Mouse (Mus musculus) midbrain, postnatal 0 days (tissue): ENCODE results near the gene Slc46a2. TPM values are rescaled to one million over a fixed set of nuclear protein-coding genes. Genes with fewer than 3 reads are reported as not detected.

Experiments
- ATAC-seq: fragments of 200-750 bp; cut with Nextera tagmentation; 2 replicates; pipeline ENCODE4 v1.8.0; 2017; ENCODE audit warnings: moderate number of reproducible peaks, mild to moderate bottlenecking, moderate TSS enrichment, moderate library complexity; ENCODE audit not compliant: low FRiP score
- DNase-seq: peaks from one replicate; pipeline ENCODE4 v3.0.0-alpha.2; 2015; ENCODE audit warnings: low spot score
- H3K27ac ChIP-seq: fragments of 300-500 bp; sonication (generic); 2 replicates; pipeline ENCODE4 v1.5.1; 2014; ENCODE audit warnings: low read depth, mild to moderate bottlenecking, low read length, mixed read lengths
- H3K27me3 ChIP-seq: fragments of 300-500 bp; sonication (generic); 2 replicates; pipeline ENCODE4 v1.6.1; 2014; ENCODE audit warnings: low read length, control low read depth, mixed read lengths; ENCODE audit not compliant: insufficient read depth
- H3K36me3 ChIP-seq: fragments of 300-500 bp; sonication (generic); 2 replicates; pipeline ENCODE4 v1.6.1; 2014; ENCODE audit warnings: low read length, control low read depth, mixed read lengths; ENCODE audit not compliant: insufficient read depth
- H3K4me1 ChIP-seq: fragments of 300-500 bp; sonication (generic); 2 replicates; pipeline ENCODE4 v1.6.1; 2014; ENCODE audit warnings: mild to moderate bottlenecking, control low read depth, antibody characterized with exemption, low read length, mixed read lengths; ENCODE audit not compliant: insufficient read depth
- H3K4me2 ChIP-seq: fragments of 300-500 bp; sonication (generic); 2 replicates; pipeline ENCODE4 v1.6.1; 2014; ENCODE audit warnings: low read depth, mild to moderate bottlenecking, low read length, mixed read lengths; ENCODE audit not compliant: poor library complexity, severe bottlenecking
- H3K4me3 ChIP-seq: fragments of 300-500 bp; sonication (generic); 2 replicates; pipeline ENCODE4 v1.5.1; 2014; ENCODE audit warnings: low read depth, mild to moderate bottlenecking, low read length, moderate library complexity
- H3K9ac ChIP-seq: fragments of 300-500 bp; sonication (generic); replicated peaks from 2 replicates; pipeline ENCODE4 v1.6.1; 2014; ENCODE audit warnings: mild to moderate bottlenecking, low read length, moderate library complexity, mixed read lengths; ENCODE audit not compliant: poor library complexity, severe bottlenecking
- H3K9me3 ChIP-seq: fragments of 300-500 bp; sonication (generic); 2 replicates; pipeline ENCODE4 v1.6.1; 2016; ENCODE audit warnings: low read length, control low read depth
- CTCF ChIP-seq: IDR thresholded peaks from 2 replicates; pipeline ENCODE4 v1.5.1; 2016; ENCODE audit warnings: antibody characterized with exemption, mild to moderate bottlenecking
- WGBS: fragments of 180-500 bp; shearing (Covaris S2); extraction: QIAGEN DNeasy Blood & Tissue Kit; methylation state at CpG from one replicate; pipeline ENCODE4 v1.1.7; 2014; 5-methylcytosine and 5-hydroxymethylcytosine counted together
- polyA plus RNA-seq: library from polyadenylated mRNA; unstranded; fragments of >200 nt; fragmentation: Nextera tagmentation; extraction: Ambion mirVana; gene quantifications from 2 replicates; pipeline ENCODE4 v1.2.1, GENCODE M21; 2015
- total RNA-seq: library from RNA; depleted of rRNA; stranded (reverse); fragments of >200 nt; gene quantifications from 2 replicates; pipeline ENCODE4 v1.2.3, GENCODE M21; 2014

Gene Slc46a2
- total and polyA plus RNA-seq, 2 experiments from 2014 or later: 0.05 to 0.16 TPM

DNA sequence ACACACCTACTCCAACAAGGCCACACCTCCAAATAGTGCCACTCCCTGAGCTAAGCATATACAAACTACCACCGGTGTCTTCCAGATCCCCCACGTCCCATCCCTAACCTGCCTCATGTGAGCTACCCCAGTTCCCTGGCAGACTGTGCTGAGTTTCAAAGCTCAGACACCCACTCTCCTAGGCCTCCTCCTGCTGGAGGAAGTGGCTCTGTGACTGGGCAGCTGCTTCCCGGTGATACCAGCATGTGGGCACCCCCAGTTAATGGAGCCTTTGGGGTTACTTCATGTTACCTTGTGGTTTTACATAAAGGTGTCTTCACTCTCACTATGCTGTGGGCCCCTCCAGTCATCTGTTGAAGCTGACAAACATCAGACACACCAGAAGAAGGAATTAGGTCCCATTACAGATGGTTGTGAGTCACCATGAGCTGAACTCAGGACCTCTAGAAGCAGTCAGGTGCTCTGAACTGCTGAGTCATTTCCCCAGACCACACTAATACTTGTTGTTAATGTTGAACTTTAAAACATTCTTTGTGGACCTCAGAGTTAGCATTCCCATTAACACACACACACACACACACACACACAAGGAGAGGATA is 19.8 kb downstream of the Slc46a2 start:
- H3K4me1 ChIP-seq: no peaks in the 10 kb centered on the region
- H3K27ac ChIP-seq: no peak overlapping the region
- no peak overlapping the region for H3K4me2 ChIP-seq
- ATAC-seq (no peak), DNase-seq (no peak)
- no peak overlapping the region for H3K4me3 ChIP-seq
- no peaks in the 10 kb centered on the region for H3K9me3 ChIP-seq
- H3K9ac ChIP-seq: no peak overlapping the region
- no peak for TF ChIP-seq CTCF
- peaks cover 42% of the 10 kb centered on the region for H3K36me3 ChIP-seq
- 93% methylated on average over 3 of the region's 3 CpGs for WGBS
- no peaks in the 10 kb centered on the region for H3K27me3 ChIP-seq

DNA sequence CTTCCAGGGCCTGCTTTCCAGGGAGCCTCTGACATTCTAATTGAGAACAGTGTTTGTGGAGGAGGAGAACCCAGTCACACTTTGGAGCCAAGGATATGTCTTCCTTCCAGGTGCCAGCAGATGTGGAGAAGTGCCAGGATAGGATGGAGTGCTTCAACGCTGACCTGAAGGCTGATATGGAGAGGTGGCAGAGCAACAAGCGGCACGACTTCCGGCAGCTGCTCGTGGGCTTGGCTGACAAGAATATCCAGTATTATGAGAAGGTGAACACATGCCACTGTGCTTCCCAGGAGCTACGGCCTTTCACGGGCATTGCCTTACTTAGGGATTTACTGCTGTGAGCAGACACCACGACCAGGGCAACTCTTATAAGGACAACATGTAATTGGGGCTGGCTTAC is 20.4 kb downstream of the Slc46a2 start:
- Histone ChIP-seq H3K27ac (no peak overlapping the region), H3K27me3 (no peaks in the 10 kb centered on the region), H3K4me3 (no peak overlapping the region), H3K9me3 (no peaks in the 10 kb centered on the region), H3K4me1 (no peaks in the 10 kb centered on the region), H3K4me2 (no peak overlapping the region), H3K36me3 (peaks cover 42% of the 10 kb centered on the region), H3K9ac (no peak overlapping the region)
- DNase-seq: no peak
- WGBS: 92% methylated on average over 8 of the region's 8 CpGs
- TF ChIP-seq CTCF: no peak
- no peak for ATAC-seq

DNA sequence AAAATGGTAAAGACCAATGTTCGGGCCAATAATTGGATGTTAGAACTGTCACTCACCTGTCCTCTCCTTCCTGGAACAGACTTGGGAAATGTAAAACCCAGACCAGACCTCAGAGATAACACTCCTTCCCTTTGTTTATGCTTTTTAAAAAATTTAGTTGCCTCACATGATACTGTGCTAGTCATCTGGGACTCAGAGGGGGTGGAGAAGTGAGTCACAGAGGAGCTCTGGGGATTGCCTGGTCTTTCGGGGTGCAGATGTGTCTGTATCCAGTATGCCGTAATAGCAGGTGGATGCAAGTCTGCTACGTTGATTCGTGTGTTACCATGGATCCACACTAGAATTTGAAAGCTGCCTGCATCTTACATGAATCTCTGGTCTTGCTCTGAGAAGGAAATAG is 22.1 kb downstream of the Slc46a2 start:
- no peak overlapping the region for H3K4me3 ChIP-seq
- H3K4me1 ChIP-seq: no peaks in the 10 kb centered on the region
- ATAC-seq (no peak), DNase-seq (no peak)
- WGBS: 91% methylated on average over 5 of the region's 5 CpGs
- TF ChIP-seq CTCF: no peak
- H3K27ac ChIP-seq: no peak overlapping the region
- H3K9me3 ChIP-seq: no peaks in the 10 kb centered on the region
- H3K36me3 ChIP-seq: peaks cover 31% of the 10 kb centered on the region
- H3K4me2 ChIP-seq: no peak overlapping the region
- no peak overlapping the region for H3K9ac ChIP-seq
- H3K27me3 ChIP-seq: no peaks in the 10 kb centered on the region

- Histone ChIP-seq H3K27me3 (no peaks in the 10 kb centered on the region), H3K36me3 (peaks cover 23% of the 10 kb centered on the region), H3K9me3 (no peaks in the 10 kb centered on the region), H3K4me2 (no peak overlapping the region), H3K4me3 (no peak overlapping the region), H3K4me1 (no peaks in the 10 kb centered on the region), H3K9ac (no peak overlapping the region), H3K27ac (no peak overlapping the region)
- ATAC-seq: no peak
- no peak for TF ChIP-seq CTCF
- no peak for DNase-seq
- WGBS: 86% methylated on average over 10 of the region's 10 CpGs
Observed at GRCm38 (mm10) chr4:59891723-59892416, 23.0 kb downstream of the Slc46a2 start.

- no peaks in the 10 kb centered on the region for H3K4me1 ChIP-seq
- H3K27ac ChIP-seq: no peak overlapping the region
- WGBS: 92% methylated on average over 6 of the region's 6 CpGs
- DNase-seq: no peak
- H3K4me3 ChIP-seq: no peak overlapping the region
- H3K9me3 ChIP-seq: no peaks in the 10 kb centered on the region
- no peaks in the 10 kb centered on the region for H3K27me3 ChIP-seq
- no peak for TF ChIP-seq CTCF
- H3K36me3 ChIP-seq: peaks cover 24% of the 10 kb centered on the region
- H3K9ac ChIP-seq: no peak overlapping the region
- no peak overlapping the region for H3K4me2 ChIP-seq
- ATAC-seq: no peak
Observed at GRCm38 (mm10) chr4:59890086-59890600, 24.7 kb downstream of the Slc46a2 start.

GRCm38 (mm10) chr4:59888014-59888413 is 26.8 kb downstream of the Slc46a2 start:
- Histone ChIP-seq H3K27ac (no peak overlapping the region), H3K9ac (no peak overlapping the region), H3K9me3 (no peaks in the 10 kb centered on the region), H3K4me3 (no peak overlapping the region), H3K4me2 (no peak overlapping the region), H3K36me3 (peaks cover 17% of the 10 kb centered on the region), H3K27me3 (no peaks in the 10 kb centered on the region), H3K4me1 (no peaks in the 10 kb centered on the region)
- ATAC-seq (no peak), DNase-seq (no peak)
- WGBS: 88% methylated on average over 5 of the region's 5 CpGs
- TF ChIP-seq CTCF: no peak
